Comparison of ENCODE assay signal across 8 mouse cellular contexts in the genomic region with DNA sequence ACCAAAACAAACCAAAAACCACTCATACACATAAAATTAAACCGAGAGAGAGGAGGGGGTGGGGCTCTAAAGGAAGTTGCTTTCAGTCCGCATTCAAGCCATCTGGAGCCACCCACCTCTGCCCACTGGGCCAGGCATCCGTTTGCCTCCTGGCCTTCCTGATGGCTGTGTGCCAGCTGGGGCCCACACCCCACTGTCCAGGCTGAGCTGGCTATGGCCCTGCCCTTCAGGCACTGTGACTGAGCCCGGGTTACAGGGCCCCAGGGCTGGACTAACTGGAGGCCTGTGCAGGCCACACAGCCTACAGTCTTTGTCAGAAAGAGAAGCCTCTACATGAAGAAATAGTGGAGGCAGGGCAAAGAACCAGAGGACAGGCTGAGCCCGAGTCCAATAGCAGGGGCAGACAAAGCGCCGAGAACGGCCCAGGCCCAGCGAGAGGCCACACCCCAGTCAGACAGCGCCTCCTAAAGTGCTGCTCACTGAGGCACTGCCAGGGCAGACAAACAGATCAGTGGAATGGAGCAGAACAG. TPM values are rescaled to one million over a fixed set of nuclear protein-coding genes. Genes with fewer than 3 reads are reported as not detected.
DNase-seq lines count a peak whose midpoint lies in the region; ATAC-seq lines count a peak whose summit lies in the region.

No protein-coding gene starts in this region.

- no peak overlapping the region for H3K4me3 ChIP-seq in hindbrain, embryonic 11.5 days (ENCODE audit: low read depth, low read length)
- H3K4me3 ChIP-seq in midbrain, embryonic 14.5 days (replicated peaks; ENCODE audit: low read depth, low read length) = no peak overlapping the region

- peak; percentile 27 for DNase-seq in gastrocnemius, adult 18-20 months (ENCODE audit: low spot score)
- DNase-seq in gastrocnemius, adult 8-10 months (ENCODE audit: low spot score in 2 of 2) = no peak
- DNase-seq in adipocyte (ENCODE audit: low spot score) (peak; percentile 56), liver (peak; percentile 71)
- no peak for DNase-seq in hindbrain, embryonic 11.5 days (ENCODE audit: low spot score)
- no peak for DNase-seq in midbrain, embryonic 14.5 days
- peak; percentile 84 for DNase-seq in urinary bladder, postnatal 14 days (ENCODE audit: low spot score)
- no peak for DNase-seq in adrenal gland, adult 18-20 months (ENCODE audit: low spot score in 2 of 2)

- H3K27me3 ChIP-seq in hindbrain, embryonic 11.5 days (ENCODE audit: control insufficient read depth, insufficient read depth, low read length) = no peaks in the 10 kb centered on the region
- H3K27me3 ChIP-seq in midbrain, embryonic 14.5 days (ENCODE audit: control insufficient read depth, insufficient read depth, low read length) = no peaks in the 10 kb centered on the region

- H3K4me1 ChIP-seq in hindbrain, embryonic 11.5 days (replicated peaks; ENCODE audit: control insufficient read depth, insufficient read depth, low read length) = peaks cover 4% of the 10 kb centered on the region; the same call in 1 of the 2 replicates
- H3K4me1 ChIP-seq in midbrain, embryonic 14.5 days (ENCODE audit: control insufficient read depth, insufficient read depth, low read length) = 0 out of 2 replicates have a peak, but pooled peaks cover 3% of the 10 kb centered on the region

- peak overlapping the region; percentile 27; the same call in 1 of the 2 replicates for H3K27ac ChIP-seq in hindbrain, embryonic 11.5 days (ENCODE audit: low read depth, low read length)
- H3K27ac ChIP-seq in midbrain, embryonic 14.5 days (replicated peaks; ENCODE audit: low read depth, low read length) = no peak overlapping the region

- H3K9me3 ChIP-seq in hindbrain, embryonic 11.5 days (ENCODE audit: control insufficient read depth, low read length) = no peaks in the 10 kb centered on the region
- H3K9me3 ChIP-seq in midbrain, embryonic 14.5 days (ENCODE audit: control insufficient read depth, low read length) = no peaks in the 10 kb centered on the region

- H3K4me2 ChIP-seq in hindbrain, embryonic 11.5 days (replicated peaks; ENCODE audit: low read depth, low read length) = no peak overlapping the region
- H3K4me2 ChIP-seq in midbrain, embryonic 14.5 days (ENCODE audit: low read length) = no peak overlapping the region

- WGBS in hindbrain, embryonic 11.5 days = 60% methylated on average over 9 of the region's 10 CpGs
- 63% methylated on average over 10 of the region's 10 CpGs for WGBS in midbrain, embryonic 14.5 days

- H3K36me3 ChIP-seq in hindbrain, embryonic 11.5 days (ENCODE audit: control insufficient read depth, insufficient read depth, low read length) = no peaks in the 10 kb centered on the region
- H3K36me3 ChIP-seq in midbrain, embryonic 14.5 days (ENCODE audit: control insufficient read depth, insufficient read depth, low read length) = no peaks in the 10 kb centered on the region

- ATAC-seq in hindbrain, embryonic 11.5 days (ENCODE audit: low FRiP score) = peak; percentile 46
- peak; percentile 40; the same call in 1 of the 2 replicates for ATAC-seq in midbrain, embryonic 14.5 days (ENCODE audit: low FRiP score, low TSS enrichment)

- H3K9ac ChIP-seq in hindbrain, embryonic 11.5 days (ENCODE audit: low read depth, low read length) = no peak overlapping the region; the same call in 1 of the 2 replicates
- H3K9ac ChIP-seq in midbrain, embryonic 14.5 days (replicated peaks; ENCODE audit: low read length) = no peak overlapping the region

RNA-seq across cellular contexts. Expression of a gene that starts 13.0 kb away (rescaled TPM):
- 1 to 10 TPM in 1 of 2 experiments, under 1 TPM in 1; 0.98 to 1.6 TPM for total RNA-seq in gastrocnemius, adult 18-20 months (2021)
- 1 to 10 TPM in 2 of 4 experiments, under 1 TPM in 2; 0.73 to 1.6 (median 1.0) TPM for total RNA-seq in gastrocnemius, adult 8-10 months (2022)
- 4.8 and 5.3 TPM in 2 replicates for polyA plus RNA-seq in hindbrain, embryonic 11.5 days (2014; fragmentation: Nextera tagmentation; extraction: Ambion mirVana)
- 9.8 and 9.9 TPM in 2 replicates for polyA plus RNA-seq in midbrain, embryonic 14.5 days (2014; fragmentation: Nextera tagmentation; extraction: Ambion mirVana)
- 1 to 10 TPM; 4.2 to 4.6 TPM for total RNA-seq in adrenal gland, adult 18-20 months (2021)

RNA-seq across cellular contexts. Expression of a gene that starts 19.8 kb away (rescaled TPM):
- under 1 TPM in 1 of 2 experiments, not detected in 1; 0.09 TPM for total RNA-seq in gastrocnemius, adult 18-20 months (2021)
- not detected for total RNA-seq in gastrocnemius, adult 8-10 months (2022)
- 0.24 and 0.25 TPM in 2 replicates for polyA plus RNA-seq in hindbrain, embryonic 11.5 days (2014; fragmentation: Nextera tagmentation; extraction: Ambion mirVana)
- polyA plus RNA-seq in midbrain, embryonic 14.5 days (2014; fragmentation: Nextera tagmentation; extraction: Ambion mirVana) = 0.29 and 0.43 TPM in 2 replicates
- 1 to 10 TPM in 1 of 2 experiments, not detected in 1; 4.4 TPM for total RNA-seq in adrenal gland, adult 18-20 months (2021)

RNA-seq across cellular contexts. Expression of a gene that starts 34.2 kb away (rescaled TPM):
- not detected for total RNA-seq in gastrocnemius, adult 18-20 months (2021)
- not detected for total RNA-seq in gastrocnemius, adult 8-10 months (2022)
- polyA plus RNA-seq in hindbrain, embryonic 11.5 days (2014; fragmentation: Nextera tagmentation; extraction: Ambion mirVana) = 0.10 and 0.20 TPM in 2 replicates
- 0.12 and 0.32 TPM in 2 replicates for polyA plus RNA-seq in midbrain, embryonic 14.5 days (2014; fragmentation: Nextera tagmentation; extraction: Ambion mirVana)
- total RNA-seq in adrenal gland, adult 18-20 months (2021) = 1 to 10 TPM in 1 of 2 experiments, not detected in 1; 2.8 TPM

RNA-seq across cellular contexts. Expression of a gene that starts 45.7 kb away (rescaled TPM):
- 1 to 10 TPM; 1.2 to 2.3 TPM for total RNA-seq in gastrocnemius, adult 18-20 months (2021)
- total RNA-seq in gastrocnemius, adult 8-10 months (2022) = 1 to 10 TPM; 1.3 to 2.9 (median 2.2) TPM
- 10.7 and 15.2 TPM in 2 replicates for polyA plus RNA-seq in hindbrain, embryonic 11.5 days (2014; fragmentation: Nextera tagmentation; extraction: Ambion mirVana)
- 20.3 and 21.0 TPM in 2 replicates for polyA plus RNA-seq in midbrain, embryonic 14.5 days (2014; fragmentation: Nextera tagmentation; extraction: Ambion mirVana)
- total RNA-seq in adrenal gland, adult 18-20 months (2021) = 100 to 1,000 TPM; 117 to 127 TPM

Comparison
In these comparisons a context has a peak if more than half of its experiments do, and no peak if none do; other contexts are left out.
1. DNase-seq: peak in gastrocnemius, adult 18-20 months (single experiment), adipocyte (single experiment), liver (single experiment) and urinary bladder, postnatal 14 days (single experiment); none in gastrocnemius, adult 8-10 months (0 of 2), hindbrain, embryonic 11.5 days (single experiment), midbrain, embryonic 14.5 days (single experiment) and adrenal gland, adult 18-20 months (0 of 2).